Mouse (Mus musculus) kidney, adult 2 months (tissue): ENCODE results near the gene Emc8. TPM values are rescaled to one million over a fixed set of nuclear protein-coding genes. Genes with fewer than 3 reads are reported as not detected.

Experiments
- DNase-seq: peaks from one replicate; pipeline ENCODE4 v3.0.0; 2021
- H3K27ac ChIP-seq: fragments of 200-500 bp; 2 replicates; pipeline ENCODE4 v1.5.1; 2012; ENCODE audit warnings: low read depth, low read length, control low read depth, inconsistent platforms; ENCODE audit not compliant: insufficient read depth
- H3K27me3 ChIP-seq: fragments of 200-500 bp; replicated peaks from 2 replicates; pipeline ENCODE4 v1.6.1; 2012; ENCODE audit warnings: mild to moderate bottlenecking, moderate library complexity, low read length, inconsistent platforms; ENCODE audit not compliant: control insufficient read depth, insufficient read depth
- H3K36me3 ChIP-seq: fragments of 200-500 bp; 2 replicates; pipeline ENCODE4 v1.6.1; 2012; ENCODE audit warnings: mild to moderate bottlenecking, moderate library complexity, low read length, inconsistent platforms; ENCODE audit not compliant: control insufficient read depth, insufficient read depth
- H3K4me1 ChIP-seq: fragments of 200-500 bp; 2 replicates; pipeline ENCODE4 v1.6.1; 2011; ENCODE audit warnings: low read length; ENCODE audit not compliant: control insufficient read depth, insufficient read depth
- H3K4me3 ChIP-seq: fragments of 200-500 bp; 2 replicates; pipeline ENCODE4 v1.5.1; 2011; ENCODE audit warnings: mild to moderate bottlenecking, low read depth, low read length, control low read depth; ENCODE audit not compliant: insufficient read depth
- CTCF ChIP-seq: fragments of 200-500 bp; conservative IDR thresholded peaks from 2 replicates; pipeline ENCODE4 v1.5.1; 2011; ENCODE audit warnings: low read depth, mild to moderate bottlenecking, control low read depth, low read length, moderate library complexity, mixed read lengths; ENCODE audit not compliant: insufficient read depth, insufficient read length
- POLR2A ChIP-seq: fragments of 200-500 bp; IDR thresholded peaks from one replicate; pipeline ENCODE4 v1.6.1; 2011; ENCODE audit warnings: low read depth, low read length, control low read depth
- WGBS: fragments of 180-500 bp; shearing (Covaris S2); methylation state at CpG from one replicate; pipeline ENCODE4 v1.1.7; 2018; 5-methylcytosine and 5-hydroxymethylcytosine counted together
- polyA plus RNA-seq: library from polyadenylated mRNA; depleted of rRNA; stranded (reverse); fragments of >200 nt; gene quantifications from 2 replicates; pipeline ENCODE4 v1.2.3, GENCODE M21; 2012

Emc8 gene
- polyA plus RNA-seq, 1 experiment, result 67.0 TPM

DNA sequence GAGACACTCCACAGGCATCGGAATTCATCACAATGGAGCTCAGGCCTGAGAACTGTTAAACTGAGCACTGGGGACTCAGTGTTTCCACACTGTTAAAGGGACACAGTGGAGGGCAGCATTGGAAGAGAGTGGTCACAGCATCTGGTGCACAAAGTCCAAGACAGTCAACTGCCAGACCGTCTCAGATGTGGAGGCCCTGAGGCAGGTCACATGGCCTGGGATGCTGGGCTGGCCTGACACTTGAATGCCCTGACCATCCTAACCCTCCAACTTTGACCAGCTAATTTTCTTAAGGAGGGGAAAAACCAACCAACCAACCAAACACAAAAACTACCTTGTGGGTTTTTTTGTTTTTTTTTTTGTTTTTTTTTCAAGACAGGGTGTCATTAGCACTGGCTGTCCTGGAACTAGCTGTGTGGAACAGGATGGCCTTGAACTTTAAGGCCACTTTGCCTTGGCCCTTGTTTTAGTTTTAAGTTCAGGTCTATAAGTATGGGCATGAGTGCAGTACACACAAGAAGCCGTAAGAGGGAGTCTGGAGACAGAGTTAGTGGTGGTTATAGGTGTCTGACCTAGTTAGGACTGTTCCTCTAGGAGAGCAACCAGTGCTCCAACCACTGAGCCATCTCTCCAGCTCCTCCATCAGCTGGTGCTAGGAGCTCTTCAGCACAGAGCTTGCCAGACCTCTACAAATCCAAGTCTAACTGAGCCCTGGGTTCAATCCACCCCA, 2.5 kb downstream of the Emc8 start:
- H3K36me3 ChIP-seq, result peaks cover 2% of the 10 kb centered on the region; the same call in 1 of the 2 replicates
- H3K27ac ChIP-seq, result no peak overlapping the region
- no peak overlapping the region; the same call in 1 of the 2 replicates for H3K4me3 ChIP-seq
- WGBS, result 62% methylated on average over 3 of the region's 3 CpGs
- H3K4me1 ChIP-seq, result peaks cover 26% of the 10 kb centered on the region
- peak; percentile 52 for DNase-seq
- H3K27me3 ChIP-seq, result no peaks in the 10 kb centered on the region
- 0 out of 2 replicates have a peak, but pooled peaks have one; percentile 10 for TF ChIP-seq CTCF
- no peak for TF ChIP-seq POLR2A

DNA sequence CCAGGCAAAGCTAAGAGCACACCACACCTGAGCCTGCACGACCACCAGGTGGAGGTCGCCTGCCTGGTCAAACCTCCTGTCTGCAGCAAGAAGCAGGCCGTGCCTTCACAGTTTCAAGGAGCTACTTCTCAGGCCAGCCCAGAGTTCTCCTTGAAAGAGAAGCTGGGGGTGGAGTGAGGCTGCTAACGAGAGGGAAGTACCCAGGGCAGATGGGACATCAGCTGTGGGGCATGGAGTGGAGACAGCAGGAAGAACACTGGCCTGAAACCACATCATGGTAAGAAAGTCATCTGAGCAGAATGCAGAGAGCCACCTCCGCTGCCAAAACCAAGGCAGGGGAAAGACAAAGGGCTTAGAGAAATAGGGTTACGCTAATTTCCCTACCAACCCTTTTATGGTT, 3.8 kb downstream of the Emc8 start:
- whole genome bisulfite sequencing, result 74% methylated on average over 6 of the region's 6 CpGs
- Histone ChIP-seq H3K4me3 (no peak overlapping the region), H3K4me1 (peaks cover 21% of the 10 kb centered on the region), H3K36me3 (no peaks in the 10 kb centered on the region), H3K27ac (no peak overlapping the region), H3K27me3 (no peaks in the 10 kb centered on the region)
- DNase-seq, result no peak
- no peak for TF ChIP-seq CTCF
- no peak for TF ChIP-seq POLR2A

GRCm38 (mm10) chr8:120657415-120657814, 11.0 kb downstream of the Emc8 start:
- H3K4me1 ChIP-seq, result no peaks in the 10 kb centered on the region
- no peak for TF ChIP-seq POLR2A
- TF ChIP-seq CTCF, result no peak
- no peaks in the 10 kb centered on the region for H3K27me3 ChIP-seq
- WGBS, result 93% methylated on average over 8 of the region's 8 CpGs
- DNase-seq, result no peak
- H3K4me3 ChIP-seq, result no peak overlapping the region
- no peak overlapping the region for H3K27ac ChIP-seq
- no peaks in the 10 kb centered on the region for H3K36me3 ChIP-seq

DNA sequence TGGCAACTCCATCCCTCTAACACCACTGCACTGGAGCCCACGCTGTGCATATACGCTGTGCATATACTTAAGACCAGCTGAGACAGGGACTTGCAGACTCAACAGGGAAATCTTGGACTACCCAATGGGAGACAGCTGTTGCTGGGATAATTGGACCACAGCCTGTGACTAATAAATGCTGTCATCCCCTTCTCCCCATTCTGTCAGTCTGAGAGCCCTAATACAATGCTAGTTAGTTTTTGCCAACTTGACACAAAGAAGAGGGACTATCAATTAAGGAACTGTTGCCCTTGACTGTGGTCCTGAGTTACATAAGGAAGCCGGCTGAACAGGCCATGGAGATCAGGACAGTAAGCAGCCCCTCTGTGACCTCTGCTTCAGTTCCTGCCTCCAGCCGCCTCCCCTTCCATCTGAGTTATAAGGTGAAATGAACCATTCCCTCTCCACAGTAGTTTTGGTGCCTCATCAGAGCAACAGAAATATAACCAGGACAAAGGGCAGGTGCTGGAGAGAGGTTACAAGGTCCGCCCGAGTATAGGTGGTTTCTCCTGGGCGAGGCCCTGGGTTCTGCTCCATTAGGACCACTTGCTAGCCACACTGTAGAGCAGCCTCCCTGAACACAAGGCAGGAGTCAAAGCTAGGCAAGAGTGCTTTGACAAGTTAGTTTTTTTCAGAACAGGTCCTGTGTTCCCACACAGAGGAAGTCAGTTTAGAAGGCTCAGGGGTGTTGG, 11.9 kb downstream of the Emc8 start:
- Histone ChIP-seq H3K4me3 (no peak overlapping the region), H3K27me3 (no peaks in the 10 kb centered on the region), H3K27ac (no peak overlapping the region), H3K4me1 (no peaks in the 10 kb centered on the region), H3K36me3 (no peaks in the 10 kb centered on the region)
- no peak for DNase-seq
- 76% methylated on average over 7 of the region's 7 CpGs for WGBS
- TF ChIP-seq CTCF (no peak), POLR2A (no peak)

- WGBS, result 76% methylated on average over 7 of the region's 7 CpGs
These were observed 20.8 kb downstream of the Emc8 start, which contains the start of gene 1190005I06Rik for GRCm38 (mm10) chr8:120647532-120647931. Gene 1190005I06Rik, minus strand, starts transcription at chr8:120647632.

GRCm38 (mm10) chr8:120644663-120645062, 23.7 kb downstream of the Emc8 start:
- Histone ChIP-seq H3K27ac (no peak overlapping the region), H3K36me3 (no peaks in the 10 kb centered on the region), H3K4me1 (no peaks in the 10 kb centered on the region), H3K4me3 (no peak overlapping the region), H3K27me3 (no peaks in the 10 kb centered on the region)
- DNase-seq, result peak; percentile 58
- no peak for TF ChIP-seq POLR2A
- TF ChIP-seq CTCF, result no peak
- whole genome bisulfite sequencing, result 31% methylated on average over 7 of the region's 7 CpGs

More at GRCm38 (mm10) chr8:120647532-120647931, 20.8 kb downstream of the Emc8 start, which contains the start of gene 1190005I06Rik:
- DNase-seq, result no peak
- Histone ChIP-seq H3K27ac (no peak within 1 kb of the TSS), H3K4me3 (no peak within 1 kb of the TSS), H3K4me1 (no peaks in the 10 kb centered on the region), H3K27me3 (no peaks in the 10 kb centered on the region), H3K36me3 (no peaks in the 10 kb centered on the region)
- TF ChIP-seq CTCF (no peak), POLR2A (no peak)
